Mouse (Mus musculus): Measurements from ENCODE around the gene Fgfr2. TPM values are rescaled to one million over a fixed set of nuclear protein-coding genes. Genes with fewer than 3 reads are reported as not detected.

Fgfr2 gene
- polyA plus RNA-seq, 1 experiment: 59.9 TPM

DNA sequence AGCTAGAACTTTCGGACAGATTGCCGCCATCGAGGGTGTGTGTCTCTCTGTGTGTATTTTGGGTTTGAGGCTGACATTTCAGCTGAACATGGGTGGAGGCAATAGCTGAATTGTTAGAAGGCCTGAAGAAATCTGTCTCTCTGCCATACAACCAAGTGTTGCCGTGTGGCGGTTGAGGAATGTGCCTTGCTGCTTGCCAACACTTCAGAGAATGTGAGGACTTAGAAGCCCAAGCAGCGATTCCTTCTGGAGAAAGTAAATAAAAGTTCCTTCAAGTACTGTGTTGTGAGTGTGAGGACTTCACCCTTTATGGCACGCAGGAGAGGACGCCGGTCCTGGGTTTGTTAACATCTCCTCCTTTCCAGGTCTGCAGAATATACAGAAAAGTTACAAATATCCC lies 2482.5 kb downstream of the Fgfr2 start:
- H3K4me3 ChIP-seq (ENCODE audit: insufficient read depth, low read length): no peak overlapping the region
- peaks cover 13% of the 10 kb centered on the region; the same call in 1 of the 2 replicates for H3K4me1 ChIP-seq (ENCODE audit: control insufficient read depth, insufficient read depth, low read length)
- H3K27ac ChIP-seq (ENCODE audit: insufficient read depth, low read length): peak overlapping the region; percentile 44
- TF ChIP-seq CTCF (IDR thresholded peaks at IDR 0.05; ENCODE audit: borderline replicate concordance, insufficient read depth, low read length) (no peak), POLR2A (IDR thresholded peaks at IDR 0.05; ENCODE audit: low read depth, low read length) (no peak)

DNA sequence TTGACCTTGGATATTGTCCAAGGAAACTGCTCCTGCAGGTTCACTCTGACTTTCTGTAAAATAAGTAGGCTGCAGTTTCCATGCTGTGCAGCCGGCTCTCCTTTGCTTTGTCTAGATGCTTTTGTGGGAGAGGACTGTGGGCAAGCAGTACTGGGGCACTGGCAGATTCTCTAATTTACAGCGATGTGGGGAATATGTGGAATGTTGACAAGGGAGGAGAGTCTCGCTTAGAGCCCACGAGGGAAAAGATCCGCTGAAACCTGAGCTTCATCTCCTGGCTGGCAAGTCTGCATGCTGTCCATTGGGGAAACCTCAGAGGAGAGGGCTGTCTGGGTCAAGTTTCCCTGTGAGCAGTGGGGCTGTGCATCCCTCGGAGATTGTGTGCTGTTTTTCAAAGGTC lies 2485.3 kb downstream of the Fgfr2 start:
- TF ChIP-seq POLR2A (IDR thresholded peaks at IDR 0.05; ENCODE audit: low read depth, low read length) (no peak), CTCF (IDR thresholded peaks at IDR 0.05; ENCODE audit: borderline replicate concordance, insufficient read depth, low read length) (no peak)
- Histone ChIP-seq H3K27ac (ENCODE audit: insufficient read depth, low read length) (no peak overlapping the region), H3K4me1 (ENCODE audit: control insufficient read depth, insufficient read depth, low read length) (peaks cover 13% of the 10 kb centered on the region; the same call in 1 of the 2 replicates), H3K4me3 (ENCODE audit: insufficient read depth, low read length) (no peak overlapping the region)

DNA sequence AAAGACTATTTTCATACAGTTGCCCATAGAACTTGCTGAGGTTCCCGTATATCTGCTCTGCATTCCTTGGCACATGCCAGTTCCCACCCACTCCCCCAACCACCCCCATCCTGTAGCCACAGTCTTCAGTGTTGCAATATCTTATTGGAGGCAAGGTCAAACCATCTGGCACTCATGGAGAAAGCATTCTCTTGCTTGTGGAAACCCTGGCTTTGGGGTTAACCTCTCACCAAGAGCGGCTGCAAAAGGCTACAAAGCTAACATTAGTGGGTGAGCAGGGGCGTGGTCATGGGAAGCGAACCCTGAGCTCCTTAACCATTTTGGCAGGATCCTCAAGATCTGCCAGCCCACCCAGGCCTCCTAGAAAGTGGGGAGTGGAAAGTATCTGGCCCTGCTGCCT lies 2486.2 kb downstream of the Fgfr2 start:
- no peak for TF ChIP-seq POLR2A (IDR thresholded peaks at IDR 0.05; ENCODE audit: low read depth, low read length)
- no peak for TF ChIP-seq CTCF (IDR thresholded peaks at IDR 0.05; ENCODE audit: borderline replicate concordance, insufficient read depth, low read length)
- peaks cover 12% of the 10 kb centered on the region; the same call in 1 of the 2 replicates for H3K4me1 ChIP-seq (ENCODE audit: control insufficient read depth, insufficient read depth, low read length)
- H3K4me3 ChIP-seq (ENCODE audit: insufficient read depth, low read length): no peak overlapping the region
- no peak overlapping the region; the same call in 1 of the 2 replicates for H3K27ac ChIP-seq (ENCODE audit: insufficient read depth, low read length)

DNA sequence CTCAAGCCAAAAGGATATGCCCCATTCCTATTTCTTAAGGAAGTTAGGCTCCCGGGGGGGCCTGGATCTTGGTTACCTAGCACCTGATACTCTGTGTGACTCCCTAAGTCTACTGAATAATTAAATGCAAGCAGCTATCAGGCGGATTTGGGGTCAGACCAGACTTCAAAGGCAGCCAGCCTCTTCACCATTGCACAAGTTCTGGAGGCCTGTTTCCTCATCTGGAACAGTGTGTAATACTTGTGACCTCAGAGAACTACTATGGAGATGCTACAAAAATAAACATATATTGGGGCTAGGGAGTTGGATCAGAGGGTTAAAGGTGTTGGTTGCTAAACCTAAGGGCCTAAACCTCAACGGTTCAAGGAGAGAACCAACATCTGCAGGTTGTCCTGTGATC lies 2486.9 kb downstream of the Fgfr2 start:
- Histone ChIP-seq H3K27ac (ENCODE audit: insufficient read depth, low read length) (no peak overlapping the region), H3K4me3 (ENCODE audit: insufficient read depth, low read length) (no peak overlapping the region), H3K4me1 (ENCODE audit: control insufficient read depth, insufficient read depth, low read length) (peaks cover 6% of the 10 kb centered on the region; the same call in 1 of the 2 replicates)
- TF ChIP-seq POLR2A (IDR thresholded peaks at IDR 0.05; ENCODE audit: low read depth, low read length) (no peak), CTCF (IDR thresholded peaks at IDR 0.05; ENCODE audit: borderline replicate concordance, insufficient read depth, low read length) (no peak)

GRCm38 (mm10) chr7:130635212-130635611 lies 2487.9 kb downstream of the Fgfr2 start:
- Histone ChIP-seq H3K4me3 (ENCODE audit: insufficient read depth, low read length) (no peak overlapping the region), H3K4me1 (ENCODE audit: control insufficient read depth, insufficient read depth, low read length) (peaks cover 2% of the 10 kb centered on the region; the same call in 1 of the 2 replicates), H3K27ac (ENCODE audit: insufficient read depth, low read length) (no peak overlapping the region)
- no peak for TF ChIP-seq CTCF (IDR thresholded peaks at IDR 0.05; ENCODE audit: borderline replicate concordance, insufficient read depth, low read length)
- TF ChIP-seq POLR2A (IDR thresholded peaks at IDR 0.05; ENCODE audit: low read depth, low read length): no peak

- TF ChIP-seq CTCF (IDR thresholded peaks at IDR 0.05; ENCODE audit: borderline replicate concordance, insufficient read depth, low read length) (no peak), POLR2A (IDR thresholded peaks at IDR 0.05; ENCODE audit: low read depth, low read length) (no peak)
- Histone ChIP-seq H3K4me1 (ENCODE audit: control insufficient read depth, insufficient read depth, low read length) (peaks cover 2% of the 10 kb centered on the region), H3K4me3 (ENCODE audit: insufficient read depth, low read length) (no peak overlapping the region), H3K27ac (ENCODE audit: insufficient read depth, low read length) (no peak overlapping the region)
Measured at GRCm38 (mm10) chr7:130634259-130634871, 2488.8 kb downstream of the Fgfr2 start.

DNA sequence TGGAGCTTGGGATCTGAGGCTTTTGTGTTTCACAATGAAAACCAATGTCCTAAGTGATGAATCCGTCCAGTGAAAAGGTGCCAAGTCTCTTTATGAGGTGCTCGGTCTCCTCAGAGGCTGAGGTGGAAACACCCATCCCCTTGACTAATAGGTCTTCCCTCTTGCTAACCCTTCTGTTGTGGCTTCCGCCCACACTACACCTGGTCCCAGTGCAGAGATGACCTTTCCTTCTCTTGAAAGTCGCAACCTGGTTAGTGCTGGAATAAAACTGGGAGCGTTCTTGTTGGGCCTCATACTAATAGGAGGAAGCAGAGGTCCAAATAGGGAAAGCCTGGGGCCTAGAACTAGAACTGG lies 2490.8 kb downstream of the Fgfr2 start:
- Histone ChIP-seq H3K27ac (ENCODE audit: insufficient read depth, low read length) (no peak overlapping the region), H3K4me3 (ENCODE audit: insufficient read depth, low read length) (no peak overlapping the region), H3K4me1 (ENCODE audit: control insufficient read depth, insufficient read depth, low read length) (peaks cover 9% of the 10 kb centered on the region)
- TF ChIP-seq POLR2A (IDR thresholded peaks at IDR 0.05; ENCODE audit: low read depth, low read length) (no peak), CTCF (IDR thresholded peaks at IDR 0.05; ENCODE audit: borderline replicate concordance, insufficient read depth, low read length) (no peak)

DNA sequence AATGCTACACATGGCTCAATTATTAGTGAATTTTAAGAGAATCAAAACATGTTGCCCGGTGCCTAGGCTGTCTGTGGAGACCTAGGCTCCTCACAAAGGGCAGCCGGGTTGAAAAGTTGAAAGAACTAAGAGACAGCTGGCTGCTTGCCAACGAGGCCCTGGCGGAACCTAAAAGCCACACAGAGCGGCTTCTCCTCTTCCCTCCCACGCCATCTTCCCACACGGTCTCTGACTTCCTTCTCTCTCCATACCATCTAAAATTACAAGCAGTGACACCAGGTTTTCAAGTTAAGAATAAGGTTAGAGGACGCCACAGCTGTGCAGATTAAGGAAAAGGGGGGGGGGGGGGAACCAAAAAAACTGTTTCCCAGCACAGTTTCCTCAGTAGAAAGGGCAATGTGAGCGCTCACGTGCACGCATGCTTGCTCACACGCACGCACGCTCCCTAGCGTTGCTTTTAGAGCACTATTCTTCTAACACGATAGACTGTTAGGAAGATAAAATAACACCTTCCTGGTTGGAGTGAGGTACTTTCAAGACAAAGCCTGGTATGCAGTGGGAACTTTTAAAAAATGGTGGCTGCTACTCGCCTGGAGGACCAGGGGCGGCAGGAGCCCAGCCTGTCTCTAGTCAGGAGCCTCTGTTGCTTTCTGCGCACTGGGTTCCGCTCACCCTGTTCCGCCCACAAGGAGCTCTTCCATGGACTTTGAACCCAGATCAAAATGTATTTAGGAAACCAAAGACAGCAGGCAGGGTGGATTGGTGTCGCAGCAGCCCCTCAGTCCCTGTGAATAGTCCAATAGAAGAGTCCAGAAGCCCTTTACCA lies 2491.4 kb downstream of the Fgfr2 start:
- Histone ChIP-seq H3K4me1 (ENCODE audit: control insufficient read depth, insufficient read depth, low read length) (peaks cover 7% of the 10 kb centered on the region), H3K27ac (ENCODE audit: insufficient read depth, low read length) (no peak overlapping the region), H3K4me3 (ENCODE audit: insufficient read depth, low read length) (no peak overlapping the region)
- 0 out of 2 replicates have a peak, but pooled peaks have one; percentile 3 for TF ChIP-seq CTCF (IDR thresholded peaks at IDR 0.05; ENCODE audit: borderline replicate concordance, insufficient read depth, low read length)
- TF ChIP-seq POLR2A (IDR thresholded peaks at IDR 0.05; ENCODE audit: low read depth, low read length): no peak

- no peak overlapping the region for H3K4me3 ChIP-seq (ENCODE audit: insufficient read depth, low read length)
- H3K4me1 ChIP-seq (ENCODE audit: control insufficient read depth, insufficient read depth, low read length): peaks cover 7% of the 10 kb centered on the region
- TF ChIP-seq POLR2A (IDR thresholded peaks at IDR 0.05; ENCODE audit: low read depth, low read length): no peak
- no peak for TF ChIP-seq CTCF (IDR thresholded peaks at IDR 0.05; ENCODE audit: borderline replicate concordance, insufficient read depth, low read length)
- H3K27ac ChIP-seq (ENCODE audit: insufficient read depth, low read length): no peak overlapping the region
Measured at GRCm38 (mm10) chr7:130630956-130631355, 2492.2 kb downstream of the Fgfr2 start.

- H3K27ac ChIP-seq (ENCODE audit: insufficient read depth, low read length): no peak overlapping the region
- TF ChIP-seq CTCF (IDR thresholded peaks at IDR 0.05; ENCODE audit: borderline replicate concordance, insufficient read depth, low read length) (no peak), POLR2A (IDR thresholded peaks at IDR 0.05; ENCODE audit: low read depth, low read length) (no peak)
- peaks cover 7% of the 10 kb centered on the region for H3K4me1 ChIP-seq (ENCODE audit: control insufficient read depth, insufficient read depth, low read length)
- H3K4me3 ChIP-seq (ENCODE audit: insufficient read depth, low read length): no peak overlapping the region
Measured at GRCm38 (mm10) chr7:130629999-130630398, 2493.2 kb downstream of the Fgfr2 start.
